Mouse (Mus musculus) bone marrow, adult 2 months (tissue): ENCODE measurements around the gene Msantd3. TPM values are rescaled to one million over a fixed set of nuclear protein-coding genes. Genes with fewer than 3 reads are reported as not detected.

Source experiments
- H3K27ac ChIP-seq: fragments of 200-500 bp; 2 replicates; pipeline ENCODE4 v1.5.1; 2012; ENCODE audit warnings: low read depth, mild to moderate bottlenecking, control low read depth, inconsistent platforms, low read length; ENCODE audit not compliant: control insufficient read depth, poor library complexity, insufficient read depth
- H3K4me1 ChIP-seq: fragments of 200-500 bp; 2 replicates; pipeline ENCODE4 v1.6.1; 2011; ENCODE audit warnings: low read length; ENCODE audit not compliant: control insufficient read depth, insufficient read depth
- H3K4me3 ChIP-seq: fragments of 200-500 bp; replicated peaks from 2 replicates; pipeline ENCODE3; 2011; ENCODE audit warnings: mild to moderate bottlenecking, low read depth, low read length, control low read depth; ENCODE audit not compliant: control insufficient read depth
- CTCF ChIP-seq: fragments of 200-500 bp; IDR thresholded peaks from 2 replicates; pipeline ENCODE4 v1.5.1; 2011; ENCODE audit warnings: low read length, control low read depth; ENCODE audit not compliant: control insufficient read depth, insufficient read depth
- POLR2A ChIP-seq: fragments of 200-500 bp; IDR thresholded peaks from 2 replicates; pipeline ENCODE4 v1.6.1; 2011; ENCODE audit warnings: low read depth, mild to moderate bottlenecking, control low read depth, low read length, borderline replicate concordance; ENCODE audit not compliant: control insufficient read depth
- WGBS: fragments of 180-500 bp; shearing (Covaris S2); methylation state at CpG from one replicate; pipeline ENCODE4 v1.1.7; 2018; 5-methylcytosine and 5-hydroxymethylcytosine counted together
- polyA plus RNA-seq: library from polyadenylated mRNA; stranded (reverse); fragments of >200 nt; gene quantifications from 2 replicates; pipeline ENCODE4 v1.2.4, GENCODE M21; 2011; ENCODE audit warnings: low replicate concordance; ENCODE audit not compliant: missing spikeins, insufficient read depth, insufficient read length

Msantd3 gene
- polyA plus RNA-seq, 1 experiment, result 16.3 TPM

DNA sequence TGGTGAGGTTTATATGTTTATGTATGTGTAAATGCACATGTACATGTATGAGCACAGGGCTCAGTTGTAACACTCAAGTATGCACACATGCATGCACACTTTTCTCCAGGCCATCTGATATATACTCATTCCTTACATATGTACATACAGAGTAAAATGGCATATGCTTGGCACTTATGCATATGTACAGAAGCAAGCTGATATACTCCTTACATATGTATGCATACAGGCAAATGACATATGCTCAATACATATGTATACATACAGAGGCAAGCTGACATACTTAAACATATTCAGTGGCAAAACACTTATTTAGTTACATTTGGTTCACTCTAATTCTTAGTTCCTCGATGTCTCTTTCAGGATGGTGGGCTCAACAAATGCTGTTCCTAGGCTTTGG, 38.1 kb downstream of the Msantd3 start:
- no peak overlapping the region for H3K4me3 ChIP-seq
- H3K4me1 ChIP-seq, result no peaks in the 10 kb centered on the region
- no peak overlapping the region for H3K27ac ChIP-seq
- TF ChIP-seq CTCF (no peak), POLR2A (no peak)
- 79% methylated on average over 1 of the region's 1 CpGs for WGBS

DNA sequence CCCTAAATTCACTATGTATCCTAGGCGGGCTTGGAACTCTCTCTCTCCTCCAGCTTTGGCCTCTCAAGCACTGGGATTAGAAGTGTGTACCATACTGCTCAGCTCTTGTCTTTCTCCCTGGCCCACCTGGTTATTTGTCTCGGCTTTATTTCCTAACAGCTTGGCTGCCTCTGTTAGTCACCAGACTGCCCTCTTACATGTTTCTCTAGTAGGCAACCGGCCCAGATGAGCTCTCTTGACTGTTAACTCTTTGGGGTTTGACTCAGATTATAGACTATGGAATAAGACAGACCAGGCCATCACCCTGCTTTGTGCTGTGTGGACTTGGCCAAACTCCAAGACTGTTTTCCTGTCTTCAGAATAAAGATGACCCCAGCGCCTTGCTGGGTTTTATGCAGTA, 38.7 kb downstream of the Msantd3 start:
- TF ChIP-seq POLR2A (no peak), CTCF (no peak)
- 61% methylated on average over 4 of the region's 4 CpGs for WGBS

DNA sequence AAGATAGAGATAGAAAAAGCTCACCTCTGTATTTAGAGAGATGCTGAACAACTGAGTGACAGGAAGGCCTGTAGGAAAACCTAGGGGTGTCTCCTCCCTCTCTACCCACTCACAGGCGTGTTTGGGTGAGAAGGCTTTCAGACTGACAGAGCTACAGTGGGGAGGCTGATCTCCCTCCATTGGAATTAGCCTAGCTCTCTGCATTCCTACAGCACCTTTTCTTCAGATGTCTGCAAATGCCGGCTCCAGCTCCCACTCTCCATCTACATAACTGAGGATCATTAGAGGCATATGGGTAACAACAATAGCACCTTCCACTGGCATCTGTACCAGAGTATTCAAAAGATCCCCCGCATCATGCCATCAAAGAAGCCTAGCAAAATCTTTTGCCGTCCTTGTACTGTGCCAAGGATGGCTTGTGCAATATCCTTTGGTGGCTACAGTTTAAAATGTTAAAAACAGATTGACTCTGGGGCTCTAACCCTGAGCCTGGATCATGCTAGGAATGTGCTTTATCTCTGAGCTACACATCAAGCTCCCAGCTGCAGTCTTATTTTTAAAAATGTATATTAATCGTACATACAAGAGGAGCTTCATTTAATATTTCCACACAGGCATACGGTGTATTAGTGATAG, 39.9 kb downstream of the Msantd3 start:
- Histone ChIP-seq H3K4me3 (no peak overlapping the region), H3K4me1 (no peaks in the 10 kb centered on the region), H3K27ac (no peak overlapping the region)
- 63% methylated on average over 6 of the region's 6 CpGs for WGBS
- TF ChIP-seq CTCF, result no peak
- TF ChIP-seq POLR2A, result no peak

More for the DNA sequence above, 38.7 kb downstream of the Msantd3 start:
- no peak overlapping the region for H3K4me3 ChIP-seq
- H3K4me1 ChIP-seq, result no peaks in the 10 kb centered on the region
- no peak overlapping the region for H3K27ac ChIP-seq

DNA sequence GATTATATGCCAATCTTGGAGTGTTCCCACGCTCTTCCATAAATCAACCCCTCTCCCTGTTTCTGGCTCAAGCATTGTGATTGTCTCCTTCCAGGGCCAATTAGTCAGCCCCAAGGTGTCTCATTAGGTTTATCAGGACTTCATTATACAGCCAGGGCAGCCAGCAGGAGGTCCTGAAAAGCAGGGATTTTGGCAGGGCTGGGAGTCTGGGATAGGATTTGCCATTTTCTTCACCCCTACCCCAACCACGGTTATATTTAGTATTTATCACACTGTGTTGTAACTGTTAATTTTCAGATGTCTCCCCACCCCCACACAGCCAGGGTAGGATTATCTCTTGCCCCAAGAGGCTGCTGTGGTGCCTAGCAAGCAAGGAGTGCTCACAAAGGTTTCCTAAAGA, 41.5 kb downstream of the Msantd3 start:
- WGBS, result 48% methylated on average over 2 of the region's 2 CpGs
- H3K4me3 ChIP-seq, result no peak overlapping the region
- no peaks in the 10 kb centered on the region for H3K4me1 ChIP-seq
- H3K27ac ChIP-seq, result no peak overlapping the region
- TF ChIP-seq POLR2A, result no peak
- TF ChIP-seq CTCF, result no peak

DNA sequence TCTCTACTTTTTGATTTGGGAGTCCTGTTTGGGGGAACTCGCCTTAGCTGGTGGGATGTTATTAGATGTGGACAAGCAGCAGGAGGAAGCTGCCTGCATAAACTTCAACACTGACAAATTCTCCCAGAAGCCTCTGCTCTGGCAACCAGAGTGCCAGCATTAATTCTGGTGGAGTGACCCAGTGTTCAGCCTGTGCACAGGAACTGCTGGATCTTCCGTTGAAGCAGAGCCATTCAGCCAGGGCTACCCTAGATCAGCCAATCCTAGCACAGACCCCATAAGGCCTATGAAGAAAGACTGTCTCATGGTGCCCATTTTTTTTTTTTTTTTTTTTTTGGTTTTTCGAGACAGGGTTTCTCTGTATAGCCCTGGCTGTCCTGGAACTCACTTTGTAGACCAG, 42.3 kb downstream of the Msantd3 start:
- Histone ChIP-seq H3K4me1 (no peaks in the 10 kb centered on the region), H3K27ac (no peak overlapping the region), H3K4me3 (no peak overlapping the region)
- TF ChIP-seq POLR2A (no peak), CTCF (no peak)
- WGBS, result 51% methylated on average over 3 of the region's 3 CpGs

DNA sequence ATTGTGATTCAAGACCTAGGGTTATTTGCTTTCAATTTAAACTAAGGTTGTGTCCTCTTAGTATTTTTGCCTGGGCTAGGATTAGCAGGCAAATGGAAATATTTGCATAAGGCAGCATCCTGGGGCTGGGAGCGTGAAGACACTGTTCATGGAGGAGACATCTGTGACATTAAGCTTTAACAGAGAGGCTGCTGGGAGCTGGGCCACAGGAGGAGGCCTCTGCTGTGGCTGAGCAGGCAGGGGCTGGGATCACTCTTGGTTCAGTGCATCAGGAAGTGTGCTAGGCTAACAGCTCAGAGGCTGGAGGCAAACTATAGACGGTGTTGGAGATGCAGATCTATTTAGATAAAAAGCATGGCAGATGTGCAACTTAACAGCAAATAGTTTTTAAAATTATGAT, 43.2 kb downstream of the Msantd3 start:
- no peak overlapping the region for H3K27ac ChIP-seq
- no peaks in the 10 kb centered on the region for H3K4me1 ChIP-seq
- 85% methylated on average over 2 of the region's 2 CpGs for WGBS
- H3K4me3 ChIP-seq, result no peak overlapping the region
- TF ChIP-seq POLR2A (no peak), CTCF (no peak)

DNA sequence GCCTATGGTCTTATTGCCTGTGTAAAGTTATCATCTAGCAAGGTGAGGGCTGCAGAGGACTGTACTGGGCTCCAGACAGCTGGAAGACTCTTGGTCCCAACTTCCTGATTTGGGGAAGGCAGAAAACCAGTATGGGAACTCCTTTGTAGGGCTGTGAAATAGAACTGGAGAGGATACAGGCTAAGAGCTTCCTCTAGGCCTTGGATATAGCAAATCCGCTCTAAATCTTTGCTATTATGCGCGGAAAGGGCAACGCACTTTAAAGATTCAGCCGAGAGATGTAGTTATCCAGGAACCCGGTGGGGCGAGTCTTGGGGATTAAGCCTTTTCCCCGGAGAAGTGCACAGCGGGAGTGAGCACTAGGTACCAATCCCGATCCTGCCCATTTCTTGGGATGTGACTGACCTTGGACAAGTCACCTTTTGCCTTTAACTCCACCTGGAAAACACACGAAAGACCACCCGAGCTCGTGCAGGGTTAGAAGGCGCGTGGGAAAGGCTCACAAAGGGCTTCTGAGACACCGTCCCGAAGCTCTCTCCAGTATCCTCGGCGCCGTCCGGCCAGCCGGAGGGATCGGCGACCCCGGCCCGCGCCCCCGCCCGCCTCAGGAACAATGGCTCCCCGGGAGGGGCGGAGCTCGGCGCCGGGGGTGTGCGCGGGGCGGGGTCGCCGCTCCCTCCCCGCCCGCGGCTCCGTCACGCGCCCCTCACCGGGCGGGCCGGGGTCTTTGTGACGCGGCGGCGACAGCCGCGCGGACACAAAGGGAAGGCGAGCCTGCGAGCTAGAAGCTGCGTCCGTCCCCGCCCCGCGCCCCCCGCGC, 44.9 kb downstream of the Msantd3 start, which contains the start of gene Tmeff1:
Gene Tmeff1 (plus strand): TSS at position 754 of the 820 bp plus-strand sequence.
- 9% methylated on average over 57 of the region's 64 CpGs for WGBS
- no peak within 1 kb of the TSS for H3K27ac ChIP-seq

DNA sequence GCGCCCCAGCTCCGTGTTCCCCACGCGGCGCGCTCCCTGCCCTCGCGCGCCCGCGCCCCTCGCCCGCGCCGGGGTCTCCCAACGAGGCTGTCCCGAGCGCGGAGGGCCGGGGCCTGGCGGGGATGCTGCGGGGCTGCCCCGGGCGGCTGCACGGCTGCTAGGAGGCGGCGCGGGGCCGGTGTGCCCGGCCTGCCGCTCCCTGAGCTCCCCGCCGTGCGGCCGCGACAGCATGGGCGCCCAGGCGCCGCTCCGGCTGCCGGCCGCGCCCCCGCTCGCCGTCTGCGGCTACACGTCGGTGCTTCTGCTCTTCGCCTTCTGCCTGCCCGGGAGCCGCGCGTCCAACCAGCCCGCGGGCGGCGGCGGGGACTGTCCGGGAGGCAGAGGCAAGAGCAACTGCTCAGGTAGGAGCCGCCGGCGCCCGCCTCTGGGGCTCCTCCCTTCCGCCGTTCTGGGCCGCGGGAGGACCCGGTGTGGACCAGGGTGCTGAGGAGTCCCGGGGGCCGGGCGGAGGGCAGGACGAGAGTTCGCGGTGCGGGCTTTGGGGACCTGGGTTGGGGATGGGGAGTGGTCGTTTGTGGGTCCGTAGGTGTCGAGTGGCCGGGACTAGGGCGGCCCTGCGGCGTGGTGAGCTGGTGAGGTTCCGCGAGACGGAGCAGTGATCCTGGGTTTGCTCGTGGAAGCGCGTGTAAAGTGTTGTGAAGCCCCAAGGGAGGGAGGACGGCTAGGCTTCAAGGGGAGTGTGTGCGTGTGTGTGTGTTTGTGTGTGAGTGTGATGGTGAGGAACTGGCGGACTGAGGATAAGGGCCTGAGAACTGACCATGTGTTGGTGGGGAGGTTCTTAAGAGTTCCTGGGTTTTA, 45.7 kb downstream of the Msantd3 start:
- TF ChIP-seq POLR2A (no peak), CTCF (no peak)
- H3K4me1 ChIP-seq, result no peaks in the 10 kb centered on the region
- WGBS, result 1% methylated on average over 86 of the region's 92 CpGs
- H3K4me3 ChIP-seq, result peak overlapping the region; percentile 26
- H3K27ac ChIP-seq, result no peak overlapping the region

More for the DNA sequence above, 44.9 kb downstream of the Msantd3 start, which contains the start of gene Tmeff1:
- H3K4me1 ChIP-seq, result no peaks in the 10 kb centered on the region
- peak within 1 kb of the TSS; percentile 26 for H3K4me3 ChIP-seq
- no peak for TF ChIP-seq POLR2A
- TF ChIP-seq CTCF, result no peak
